Mouse (Mus musculus) intestine, embryonic 16.5 days (tissue): ENCODE results near the gene Olfr1371. TPM values are rescaled to one million over a fixed set of nuclear protein-coding genes. Genes with fewer than 3 reads are reported as not detected.

ENCODE experiments used
- ATAC-seq: fragments of 200-750 bp; cut with Nextera tagmentation; 2 replicates; pipeline ENCODE4 v1.8.0; 2017; ENCODE audit warnings: moderate TSS enrichment, moderate library complexity
- H3K27ac ChIP-seq: fragments of 300-500 bp; sonication (generic); 2 replicates; pipeline ENCODE4 v1.5.1; 2014; ENCODE audit warnings: mild to moderate bottlenecking, low read length
- H3K27me3 ChIP-seq: fragments of 300-500 bp; sonication (generic); replicated peaks from 2 replicates; pipeline ENCODE4 v1.6.1; 2014; ENCODE audit warnings: low read length, control low read depth, mixed read lengths; ENCODE audit not compliant: control insufficient read depth, insufficient read depth
- H3K36me3 ChIP-seq: fragments of 300-500 bp; sonication (generic); 2 replicates; pipeline ENCODE4 v1.6.1; 2014; ENCODE audit warnings: low read length, control low read depth; ENCODE audit not compliant: control insufficient read depth, insufficient read depth
- H3K4me1 ChIP-seq: fragments of 300-500 bp; sonication (generic); 2 replicates; pipeline ENCODE4 v1.6.1; 2014; ENCODE audit warnings: low read length, control low read depth, mixed read lengths; ENCODE audit not compliant: control insufficient read depth, insufficient read depth
- H3K4me2 ChIP-seq: fragments of 300-500 bp; sonication (generic); 2 replicates; pipeline ENCODE4 v1.6.1; 2014; ENCODE audit warnings: low read depth, low read length, control low read depth
- H3K4me3 ChIP-seq: fragments of 300-500 bp; sonication (generic); 2 replicates; pipeline ENCODE4 v1.5.1; 2014; ENCODE audit warnings: mild to moderate bottlenecking, low read length
- H3K9ac ChIP-seq: fragments of 300-500 bp; sonication (generic); 2 replicates; pipeline ENCODE4 v1.6.1; 2014; ENCODE audit warnings: low read depth, low read length
- H3K9me3 ChIP-seq: fragments of 300-500 bp; sonication (generic); 2 replicates; pipeline ENCODE4 v1.6.1; 2016; ENCODE audit warnings: low read length, control low read depth; ENCODE audit not compliant: control insufficient read depth
- WGBS: fragments of 180-500 bp; shearing (Covaris S2); extraction: QIAGEN DNeasy Blood & Tissue Kit; methylation state at CpG from one replicate; pipeline ENCODE4 v1.1.7; 2014; 5-methylcytosine and 5-hydroxymethylcytosine counted together
- polyA plus RNA-seq: library from polyadenylated mRNA; unstranded; fragments of >200 nt; fragmentation: Nextera tagmentation; extraction: Ambion mirVana; gene quantifications from 2 replicates; pipeline ENCODE4 v1.2.1, GENCODE M21; 2015

Olfr1371 gene
- polyA plus RNA-seq = not detected in 2 replicates

- no peaks in the 10 kb centered on the region for H3K36me3 ChIP-seq
- no peaks in the 10 kb centered on the region for H3K4me1 ChIP-seq
- no peak for ATAC-seq
- no peak within 1 kb of the TSS for H3K4me3 ChIP-seq
- H3K27ac ChIP-seq = no peak within 1 kb of the TSS
- no peak within 1 kb of the TSS for H3K9ac ChIP-seq
- H3K27me3 ChIP-seq = no peaks in the 10 kb centered on the region
- H3K4me2 ChIP-seq = no peak within 1 kb of the TSS
- no peaks in the 10 kb centered on the region for H3K9me3 ChIP-seq
Measured at GRCm38 (mm10) chr11:52213887-52214286, at the start of gene Olfr1371. Olfr1371 (minus strand) TSS chr11:52213987.

- no peaks in the 10 kb centered on the region for H3K36me3 ChIP-seq
- no peaks in the 10 kb centered on the region for H3K27me3 ChIP-seq
- H3K9me3 ChIP-seq = no peaks in the 10 kb centered on the region
- no peak overlapping the region for H3K27ac ChIP-seq
- H3K9ac ChIP-seq = no peak overlapping the region
- H3K4me2 ChIP-seq = no peak overlapping the region
- no peak for ATAC-seq
- H3K4me3 ChIP-seq = no peak overlapping the region
- no peaks in the 10 kb centered on the region for H3K4me1 ChIP-seq
- WGBS = 90% methylated on average over 11 of the region's 11 CpGs
Measured at GRCm38 (mm10) chr11:52262338-52262737, 48.6 kb upstream of the Olfr1371 start.

- no peak overlapping the region for H3K4me2 ChIP-seq
- ATAC-seq = no peak
- H3K4me3 ChIP-seq = no peak overlapping the region
- H3K27ac ChIP-seq = no peak overlapping the region
- no peaks in the 10 kb centered on the region for H3K27me3 ChIP-seq
- no peaks in the 10 kb centered on the region for H3K4me1 ChIP-seq
- H3K9me3 ChIP-seq = no peaks in the 10 kb centered on the region
- 45% methylated on average over 5 of the region's 5 CpGs for WGBS
- H3K9ac ChIP-seq = no peak overlapping the region
- no peaks in the 10 kb centered on the region for H3K36me3 ChIP-seq
Measured at GRCm38 (mm10) chr11:52261937-52262336, 48.1 kb upstream of the Olfr1371 start.

GRCm38 (mm10) chr11:52260878-52261277, 47.1 kb upstream of the Olfr1371 start:
- no peak overlapping the region for H3K9ac ChIP-seq
- H3K27me3 ChIP-seq = no peaks in the 10 kb centered on the region
- H3K9me3 ChIP-seq = no peaks in the 10 kb centered on the region
- ATAC-seq = no peak
- no peaks in the 10 kb centered on the region for H3K36me3 ChIP-seq
- no peak overlapping the region for H3K4me3 ChIP-seq
- no peak overlapping the region for H3K4me2 ChIP-seq
- no peaks in the 10 kb centered on the region for H3K4me1 ChIP-seq
- no peak overlapping the region for H3K27ac ChIP-seq
- 77% methylated on average over 4 of the region's 4 CpGs for WGBS

GRCm38 (mm10) chr11:52258711-52259110, 44.9 kb upstream of the Olfr1371 start:
- no peak overlapping the region for H3K4me3 ChIP-seq
- H3K36me3 ChIP-seq = no peaks in the 10 kb centered on the region
- H3K4me2 ChIP-seq = no peak overlapping the region
- WGBS = 59% methylated on average over 5 of the region's 5 CpGs
- no peak overlapping the region for H3K9ac ChIP-seq
- no peak overlapping the region for H3K27ac ChIP-seq
- no peaks in the 10 kb centered on the region; the same call in 1 of the 2 replicates for H3K4me1 ChIP-seq
- no peak for ATAC-seq
- H3K9me3 ChIP-seq = no peaks in the 10 kb centered on the region
- no peaks in the 10 kb centered on the region for H3K27me3 ChIP-seq

GRCm38 (mm10) chr11:52257376-52257775, 43.6 kb upstream of the Olfr1371 start:
- Histone ChIP-seq H3K36me3 (no peaks in the 10 kb centered on the region), H3K9ac (no peak overlapping the region), H3K9me3 (no peaks in the 10 kb centered on the region), H3K27ac (no peak overlapping the region), H3K4me3 (no peak overlapping the region), H3K27me3 (no peaks in the 10 kb centered on the region), H3K4me1 (peaks cover 9% of the 10 kb centered on the region; the same call in 1 of the 2 replicates), H3K4me2 (no peak overlapping the region)
- peak; percentile 43; the same call in 1 of the 2 replicates for ATAC-seq
- WGBS = 90% methylated on average over 3 of the region's 3 CpGs

GRCm38 (mm10) chr11:52255077-52255476, 41.3 kb upstream of the Olfr1371 start:
- Histone ChIP-seq H3K27me3 (no peaks in the 10 kb centered on the region), H3K4me2 (no peak overlapping the region), H3K4me3 (no peak overlapping the region), H3K27ac (no peak overlapping the region), H3K9me3 (no peaks in the 10 kb centered on the region), H3K9ac (no peak overlapping the region), H3K36me3 (no peaks in the 10 kb centered on the region), H3K4me1 (peaks cover 9% of the 10 kb centered on the region; the same call in 1 of the 2 replicates)
- ATAC-seq = no peak
- 84% methylated on average over 8 of the region's 8 CpGs for WGBS

GRCm38 (mm10) chr11:52253674-52254375, 40.0 kb upstream of the Olfr1371 start:
- 64% methylated on average over 11 of the region's 11 CpGs for WGBS
- Histone ChIP-seq H3K4me1 (peaks cover 9% of the 10 kb centered on the region; the same call in 1 of the 2 replicates), H3K9ac (no peak overlapping the region), H3K4me2 (no peak overlapping the region), H3K4me3 (no peak overlapping the region), H3K9me3 (no peaks in the 10 kb centered on the region), H3K36me3 (no peaks in the 10 kb centered on the region), H3K27me3 (no peaks in the 10 kb centered on the region), H3K27ac (peak overlapping the region; percentile 63; the same call in 1 of the 2 replicates)
- peak; percentile 77 for ATAC-seq

GRCm38 (mm10) chr11:52252692-52253091, 38.9 kb upstream of the Olfr1371 start:
- Histone ChIP-seq H3K27me3 (no peaks in the 10 kb centered on the region), H3K4me2 (no peak overlapping the region), H3K9ac (no peak overlapping the region), H3K27ac (peak overlapping the region; percentile 63; the same call in 1 of the 2 replicates), H3K4me1 (peaks cover 9% of the 10 kb centered on the region; the same call in 1 of the 2 replicates), H3K36me3 (peaks cover 3% of the 10 kb centered on the region; the same call in 1 of the 2 replicates), H3K4me3 (no peak overlapping the region), H3K9me3 (no peaks in the 10 kb centered on the region)
- WGBS = 45% methylated on average over 1 of the region's 1 CpGs
- no peak for ATAC-seq
